Mouse (Mus musculus) layer of hippocampus, postnatal 14 days (tissue): Measurements from ENCODE around the gene Gm49394. TPM values are rescaled to one million over a fixed set of nuclear protein-coding genes. Genes with fewer than 3 reads are reported as not detected.

Experiments used
- DNase-seq, 2 experiments: peaks; one replicate each; pipeline ENCODE4 v3.0.0; 2021 to 2022; ENCODE audit warnings: low spot score in 2 of 2, mixed read lengths in 1 of 2
- total RNA-seq, 2 experiments: library from RNA; stranded (reverse); gene quantifications; 2 replicates each; pipeline ENCODE4 v1.2.3; 2021

Gm49394 gene
- total RNA-seq, 2 experiments from 2014 or later: 0.09 to 0.12 TPM

- no peak for DNase-seq
Measured at GRCm38 (mm10) chr7:142659767-142660650, 9.7 kb downstream of the Gm49394 start.

GRCm38 (mm10) chr7:142659181-142659681 is 10.5 kb downstream of the Gm49394 start:
- DNase-seq: no peak

- no peak for DNase-seq
Measured at GRCm38 (mm10) chr7:142658681-142659180, 11.0 kb downstream of the Gm49394 start.

GRCm38 (mm10) chr7:142657821-142658614 is 11.7 kb downstream of the Gm49394 start:
- DNase-seq: no peak

- no peak for DNase-seq
Measured at GRCm38 (mm10) chr7:142657341-142657791, 12.4 kb downstream of the Gm49394 start.

GRCm38 (mm10) chr7:142656055-142656454 is 13.7 kb downstream of the Gm49394 start:
- DNase-seq: no peak

GRCm38 (mm10) chr7:142655633-142656032 is 14.1 kb downstream of the Gm49394 start:
- DNase-seq: no peak

GRCm38 (mm10) chr7:142653726-142654125 is 16.0 kb downstream of the Gm49394 start:
- DNase-seq: no peak

- DNase-seq: no peak
Measured at GRCm38 (mm10) chr7:142646676-142647075, 23.1 kb downstream of the Gm49394 start.

GRCm38 (mm10) chr7:142645045-142645444 is 24.7 kb downstream of the Gm49394 start:
- DNase-seq: no peak

GRCm38 (mm10) chr7:142636178-142636577 is 33.6 kb downstream of the Gm49394 start:
- DNase-seq: no peak

- DNase-seq: no peak
Measured at GRCm38 (mm10) chr7:142630691-142631090, 39.1 kb downstream of the Gm49394 start.

- DNase-seq: no peak
Measured at GRCm38 (mm10) chr7:142629806-142630205, 39.9 kb downstream of the Gm49394 start.

GRCm38 (mm10) chr7:142622180-142622579 is 47.6 kb downstream of the Gm49394 start:
- no peak for DNase-seq

GRCm38 (mm10) chr7:142613077-142613476 is 56.7 kb downstream of the Gm49394 start:
- DNase-seq: no peak

GRCm38 (mm10) chr7:142610627-142611406 is 58.9 kb downstream of the Gm49394 start:
- peak; percentile 55 to 64 for DNase-seq

- DNase-seq: no peak
Measured at GRCm38 (mm10) chr7:142600921-142601320, 68.8 kb downstream of the Gm49394 start.
